Mouse (Mus musculus): ENCODE data around the gene Ascl5. TPM values are rescaled to one million over a fixed set of nuclear protein-coding genes. Genes with fewer than 3 reads are reported as not detected.
A peak's percentile ranks its signal among the peaks of the same experiment; 100 is the strongest.

Ascl5 gene
- total RNA-seq, 2 experiments from 2014 or later, result 0.71 TPM; not detected in 1

- no peak for DNase-seq (ENCODE audit: low spot score in 2 of 2)
These were observed 2.7 kb upstream of the Ascl5 start for GRCm38 (mm10) chr1:136047894-136048293.

GRCm38 (mm10) chr1:136051013-136051315 is 360 bp downstream of the Ascl5 start:
- DNase-seq (ENCODE audit: low spot score in 2 of 2), result peak in 1 of 2 experiments; percentile 45

GRCm38 (mm10) chr1:136051465-136051864 is 861 bp downstream of the Ascl5 start:
- peak; percentile 81 to 84 for DNase-seq (ENCODE audit: low spot score in 2 of 2)

- no peak for DNase-seq (ENCODE audit: low spot score in 2 of 2)
These were observed 1.9 kb downstream of the Ascl5 start, which contains the start of gene Cacna1s for GRCm38 (mm10) chr1:136052547-136052946. Gene Cacna1s (plus strand): TSS chr1:136052750.

- no peak for DNase-seq (ENCODE audit: low spot score in 2 of 2)
These were observed 5.2 kb downstream of the Ascl5 start for GRCm38 (mm10) chr1:136055771-136056170.

- DNase-seq (ENCODE audit: low spot score in 2 of 2), result no peak
These were observed 8.0 kb downstream of the Ascl5 start for GRCm38 (mm10) chr1:136058594-136058993.

- DNase-seq (ENCODE audit: low spot score in 2 of 2), result peak; percentile 86 to 87
These were observed 10.6 kb downstream of the Ascl5 start for GRCm38 (mm10) chr1:136061041-136061789.

GRCm38 (mm10) chr1:136061790-136062141 is 11.2 kb downstream of the Ascl5 start:
- no peak for DNase-seq (ENCODE audit: low spot score in 2 of 2)

GRCm38 (mm10) chr1:136063991-136064390 is 13.4 kb downstream of the Ascl5 start:
- no peak for DNase-seq (ENCODE audit: low spot score in 2 of 2)

GRCm38 (mm10) chr1:136066621-136067020 is 16.0 kb downstream of the Ascl5 start:
- DNase-seq (ENCODE audit: low spot score in 2 of 2), result no peak

GRCm38 (mm10) chr1:136067579-136067978 is 17.0 kb downstream of the Ascl5 start:
- no peak for DNase-seq (ENCODE audit: low spot score in 2 of 2)

GRCm38 (mm10) chr1:136076086-136076485 is 25.5 kb downstream of the Ascl5 start:
- DNase-seq (ENCODE audit: low spot score in 2 of 2), result peak in 1 of 2 experiments; percentile 69

- DNase-seq (ENCODE audit: low spot score in 2 of 2), result no peak
These were observed 27.1 kb downstream of the Ascl5 start for GRCm38 (mm10) chr1:136077656-136078055.

GRCm38 (mm10) chr1:136081161-136081560 is 30.6 kb downstream of the Ascl5 start:
- DNase-seq (ENCODE audit: low spot score in 2 of 2), result no peak

- no peak for DNase-seq (ENCODE audit: low spot score in 2 of 2)
These were observed 35.5 kb downstream of the Ascl5 start for GRCm38 (mm10) chr1:136085988-136086685.

GRCm38 (mm10) chr1:136089368-136090165 is 39.0 kb downstream of the Ascl5 start:
- no peak for DNase-seq (ENCODE audit: low spot score in 2 of 2)

- no peak for DNase-seq (ENCODE audit: low spot score in 2 of 2)
These were observed 43.1 kb downstream of the Ascl5 start for GRCm38 (mm10) chr1:136093726-136094125.

- no peak for DNase-seq (ENCODE audit: low spot score in 2 of 2)
These were observed 44.2 kb downstream of the Ascl5 start for GRCm38 (mm10) chr1:136094807-136095206.
